Mouse (Mus musculus): ENCODE data around the gene P2rx1. TPM values are rescaled to one million over a fixed set of nuclear protein-coding genes. Genes with fewer than 3 reads are reported as not detected.

Gene P2rx1
- polyA plus RNA-seq, 1 experiment from 2014 or later, result 0.41 TPM

- DNase-seq (no peak), ATAC-seq (ENCODE audit: low FRiP score, low TSS enrichment) (no peak)
- no peak overlapping the region for H3K4me3 ChIP-seq (replicated peaks; ENCODE audit: low read depth, low read length)
- H3K27ac ChIP-seq (replicated peaks; ENCODE audit: low read depth, low read length), result no peak overlapping the region
- no peaks in the 10 kb centered on the region for H3K4me1 ChIP-seq (ENCODE audit: control insufficient read depth, insufficient read depth, low read length)
- no peak overlapping the region for H3K9ac ChIP-seq (replicated peaks; ENCODE audit: low read length)
- 93% methylated on average over 5 of the region's 5 CpGs for WGBS
- H3K4me2 ChIP-seq (ENCODE audit: low read length), result no peak overlapping the region
- H3K9me3 ChIP-seq (ENCODE audit: control insufficient read depth, low read length), result no peaks in the 10 kb centered on the region
- no peaks in the 10 kb centered on the region for H3K27me3 ChIP-seq (ENCODE audit: control insufficient read depth, insufficient read depth, low read length)
- H3K36me3 ChIP-seq (ENCODE audit: control insufficient read depth, insufficient read depth, low read length), result peaks cover 66% of the 10 kb centered on the region
These were observed 58.8 kb downstream of the P2rx1 start for GRCm38 (mm10) chr11:73057701-73058100.

GRCm38 (mm10) chr11:73059630-73060029, 60.7 kb downstream of the P2rx1 start:
- no peak overlapping the region for H3K4me2 ChIP-seq (ENCODE audit: low read length)
- H3K36me3 ChIP-seq (ENCODE audit: control insufficient read depth, insufficient read depth, low read length), result peaks cover 55% of the 10 kb centered on the region
- H3K4me1 ChIP-seq (ENCODE audit: control insufficient read depth, insufficient read depth, low read length), result no peaks in the 10 kb centered on the region
- H3K4me3 ChIP-seq (replicated peaks; ENCODE audit: low read depth, low read length), result no peak overlapping the region
- no peak overlapping the region for H3K9ac ChIP-seq (replicated peaks; ENCODE audit: low read length)
- H3K27me3 ChIP-seq (ENCODE audit: control insufficient read depth, insufficient read depth, low read length), result no peaks in the 10 kb centered on the region
- DNase-seq (no peak), ATAC-seq (ENCODE audit: low FRiP score, low TSS enrichment) (no peak)
- H3K27ac ChIP-seq (replicated peaks; ENCODE audit: low read depth, low read length), result no peak overlapping the region
- WGBS, result 96% methylated on average over 3 of the region's 3 CpGs
- H3K9me3 ChIP-seq (ENCODE audit: control insufficient read depth, low read length), result no peaks in the 10 kb centered on the region

- no peaks in the 10 kb centered on the region for H3K9me3 ChIP-seq (ENCODE audit: control insufficient read depth, low read length)
- ATAC-seq (ENCODE audit: low FRiP score, low TSS enrichment) (no peak), DNase-seq (no peak)
- H3K27me3 ChIP-seq (ENCODE audit: control insufficient read depth, insufficient read depth, low read length), result no peaks in the 10 kb centered on the region
- peaks cover 46% of the 10 kb centered on the region for H3K36me3 ChIP-seq (ENCODE audit: control insufficient read depth, insufficient read depth, low read length)
- no peak overlapping the region for H3K4me2 ChIP-seq (ENCODE audit: low read length)
- no peak overlapping the region for H3K9ac ChIP-seq (replicated peaks; ENCODE audit: low read length)
- WGBS, result 96% methylated on average over 3 of the region's 3 CpGs
- no peaks in the 10 kb centered on the region for H3K4me1 ChIP-seq (ENCODE audit: control insufficient read depth, insufficient read depth, low read length)
- no peak overlapping the region for H3K27ac ChIP-seq (replicated peaks; ENCODE audit: low read depth, low read length)
- H3K4me3 ChIP-seq (replicated peaks; ENCODE audit: low read depth, low read length), result no peak overlapping the region
These were observed 62.5 kb downstream of the P2rx1 start for GRCm38 (mm10) chr11:73061413-73061812.

Small RNAs within 50 kb of the gene (microRNA-seq; reads per million reads assigned to microRNA genes)
- gene Gm44467, result not detected

Other genes starting within 250 kb of the P2rx1 start
- 5.7 and 6.7 TPM in 2 replicates for gene Cyb5d2, start 203.0 kb upstream of the P2rx1 start, polyA plus RNA-seq (2014; fragmentation: Nextera tagmentation; extraction: Ambion mirVana)
- gene Zzef1, start 202.9 kb upstream of the P2rx1 start, polyA plus RNA-seq (2014; fragmentation: Nextera tagmentation; extraction: Ambion mirVana), result 18.0 and 19.8 TPM in 2 replicates
- gene Atp2a3, start 37.9 kb upstream of the P2rx1 start, polyA plus RNA-seq (2014; fragmentation: Nextera tagmentation; extraction: Ambion mirVana), result 0.55 and 0.91 TPM in 2 replicates
- 11.0 and 16.6 TPM in 2 replicates for gene Camkk1, start 19.9 kb downstream of the P2rx1 start, polyA plus RNA-seq (2014; fragmentation: Nextera tagmentation; extraction: Ambion mirVana)
- 8.3 and 10.2 TPM in 2 replicates for gene Ncbp3, start 48.7 kb downstream of the P2rx1 start, polyA plus RNA-seq (2014; fragmentation: Nextera tagmentation; extraction: Ambion mirVana)
- gene Itgae, start 91.5 kb downstream of the P2rx1 start, polyA plus RNA-seq (2014; fragmentation: Nextera tagmentation; extraction: Ambion mirVana), result 0.23 and 0.24 TPM in 2 replicates
- gene Haspin, start 139.2 kb downstream of the P2rx1 start, polyA plus RNA-seq (2014; fragmentation: Nextera tagmentation; extraction: Ambion mirVana), result 2.1 and 2.7 TPM in 2 replicates
- 0.12 TPM in 1 of 2 replicates, not detected in the other for gene P2rx5, start 161.3 kb downstream of the P2rx1 start, polyA plus RNA-seq (2014; fragmentation: Nextera tagmentation; extraction: Ambion mirVana)
- 144 and 151 TPM in 2 replicates for gene Emc6, start 177.9 kb downstream of the P2rx1 start, polyA plus RNA-seq (2014; fragmentation: Nextera tagmentation; extraction: Ambion mirVana)
- gene Tax1bp3, start 178.0 kb downstream of the P2rx1 start, polyA plus RNA-seq (2014; fragmentation: Nextera tagmentation; extraction: Ambion mirVana), result 149 and 165 TPM in 2 replicates
- 18.1 and 23.0 TPM in 2 replicates for gene Ctns, start 199.9 kb downstream of the P2rx1 start, polyA plus RNA-seq (2014; fragmentation: Nextera tagmentation; extraction: Ambion mirVana)
- 1.1 and 1.6 TPM in 2 replicates for gene Shpk, start 200.4 kb downstream of the P2rx1 start, polyA plus RNA-seq (2014; fragmentation: Nextera tagmentation; extraction: Ambion mirVana)
- gene Trpv1, start 235.2 kb downstream of the P2rx1 start, polyA plus RNA-seq (2014; fragmentation: Nextera tagmentation; extraction: Ambion mirVana), result 0.50 TPM in 1 of 2 replicates, not detected in the other

All from midbrain, embryonic 14.5 days (tissue).